Mouse (Mus musculus): ENCODE data around the gene Agpat1. TPM values are rescaled to one million over a fixed set of nuclear protein-coding genes. Genes with fewer than 3 reads are reported as not detected.

Agpat1 gene
- polyA plus RNA-seq, 3 experiments from 2014 or later = 14.5 to 20.8 (median 19.4) TPM

DNA sequence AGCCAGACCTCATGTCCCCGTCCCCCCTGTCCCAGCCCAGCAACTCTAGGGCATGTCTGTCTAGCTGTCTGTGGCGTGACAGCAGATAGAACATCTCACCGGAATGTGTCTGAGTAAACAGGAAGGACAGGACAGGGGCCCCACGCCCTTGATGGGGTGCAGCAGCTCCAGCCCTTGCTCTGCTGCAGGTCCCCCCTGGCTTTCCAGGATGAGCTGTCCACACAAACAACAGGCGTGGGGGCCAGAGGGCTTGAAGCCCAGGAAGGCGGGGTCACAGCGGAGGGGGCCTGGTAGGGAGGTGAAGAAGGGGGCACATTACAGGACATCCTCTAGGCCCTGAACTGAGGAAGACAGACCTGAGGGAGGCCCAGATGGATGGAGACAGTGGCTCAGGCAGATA, 51.1 kb downstream of the Agpat1 start:
- ATAC-seq = no peak

DNA sequence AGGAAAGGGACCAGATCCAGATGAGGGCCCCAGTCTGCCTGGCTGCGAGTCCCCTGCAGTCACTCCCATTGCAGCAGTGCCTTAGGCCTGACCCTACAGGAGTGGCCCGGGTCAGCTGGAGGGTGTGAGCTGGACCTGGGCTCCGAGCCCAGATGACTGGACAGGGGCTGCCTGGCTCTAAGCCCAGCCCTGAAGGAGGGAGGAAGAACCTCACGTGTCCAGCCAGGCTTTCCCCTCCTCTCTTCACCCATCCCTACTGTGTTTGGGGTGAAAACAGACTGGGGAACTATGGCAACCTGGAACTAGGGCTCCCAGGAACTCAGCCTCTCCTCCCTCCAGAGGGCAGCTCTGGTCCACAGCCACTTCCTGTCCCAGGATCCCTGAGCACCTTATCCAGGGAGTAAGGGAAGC, 51.5 kb downstream of the Agpat1 start:
- no peak for ATAC-seq

DNA sequence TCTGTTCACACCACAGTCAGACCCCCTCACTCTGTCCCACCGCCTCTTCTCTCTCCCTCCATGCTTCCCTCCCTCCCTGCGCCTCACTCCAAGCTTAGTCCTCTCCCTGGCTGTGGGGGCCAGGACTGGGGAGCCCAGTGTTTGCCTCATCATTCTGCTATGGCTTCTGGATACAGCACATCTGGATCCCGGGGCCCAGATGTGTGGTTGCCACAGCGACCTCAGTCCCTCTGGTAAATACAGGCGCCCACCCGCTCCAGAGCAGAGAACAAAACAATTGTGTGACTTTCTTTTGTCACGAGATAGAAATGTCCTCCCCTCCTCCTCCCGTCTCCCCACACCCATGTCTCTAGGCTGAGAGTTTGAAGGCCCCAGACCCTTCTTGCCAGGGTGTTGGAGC, 52.6 kb downstream of the Agpat1 start:
- no peak for ATAC-seq

DNA sequence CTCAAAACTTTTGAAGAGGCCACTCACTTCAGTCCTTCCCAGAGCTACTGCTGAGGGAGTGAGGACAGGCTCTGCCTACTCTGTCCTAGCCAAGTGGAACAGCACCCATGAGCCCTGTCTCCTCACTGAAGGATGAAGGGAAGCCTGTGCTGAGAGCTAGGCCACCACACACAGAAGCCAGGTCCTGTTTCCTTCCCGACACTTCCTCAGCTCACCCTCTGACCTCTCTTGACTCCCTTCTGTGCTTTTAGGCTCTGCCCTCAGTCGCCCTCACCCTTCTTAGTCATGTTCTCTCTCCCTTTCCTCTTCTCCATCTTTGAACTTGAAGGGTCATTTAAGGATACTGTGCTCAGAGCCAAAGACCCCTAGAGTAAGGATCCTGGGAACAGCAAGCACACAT, 53.2 kb downstream of the Agpat1 start:
- ATAC-seq = no peak

DNA sequence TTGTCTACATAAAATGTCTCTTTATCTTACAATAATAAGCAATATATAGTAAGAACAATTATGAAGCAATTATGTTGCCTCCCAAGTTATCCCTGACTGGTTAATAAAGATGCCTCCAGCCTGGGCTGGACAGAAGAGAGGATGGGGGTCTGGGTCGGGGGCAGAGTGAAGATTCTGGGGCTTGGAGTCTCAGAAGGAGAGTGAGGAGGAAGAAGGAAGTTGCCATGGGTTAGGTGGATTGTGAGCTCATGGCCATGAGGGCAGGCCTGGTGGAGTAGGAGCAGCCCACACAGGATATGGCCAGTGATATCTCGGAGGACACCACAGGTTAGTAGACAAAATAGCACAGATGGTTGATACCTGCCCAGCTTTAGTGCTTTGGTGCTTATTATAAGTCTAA, 54.1 kb downstream of the Agpat1 start:
- ATAC-seq = no peak

DNA sequence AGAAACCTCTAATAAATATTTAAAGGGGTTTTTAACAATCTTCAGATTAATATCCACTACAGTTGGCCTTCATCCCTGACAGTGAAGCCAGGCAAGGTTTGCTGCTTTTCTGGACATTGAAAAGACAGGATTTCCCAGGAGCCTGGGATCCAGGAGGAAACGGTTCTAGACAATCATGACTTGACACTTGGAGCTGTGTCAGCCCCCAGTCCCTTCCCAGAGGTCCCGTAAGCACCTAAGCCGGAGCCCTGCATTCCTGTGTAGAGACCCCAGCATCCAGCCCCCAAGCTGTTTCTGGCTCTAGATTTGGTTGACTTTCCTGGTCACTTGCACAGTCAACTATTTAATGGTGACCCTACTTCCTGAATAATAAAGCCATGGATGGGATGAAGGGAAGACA, 54.5 kb downstream of the Agpat1 start:
- no peak for ATAC-seq

DNA sequence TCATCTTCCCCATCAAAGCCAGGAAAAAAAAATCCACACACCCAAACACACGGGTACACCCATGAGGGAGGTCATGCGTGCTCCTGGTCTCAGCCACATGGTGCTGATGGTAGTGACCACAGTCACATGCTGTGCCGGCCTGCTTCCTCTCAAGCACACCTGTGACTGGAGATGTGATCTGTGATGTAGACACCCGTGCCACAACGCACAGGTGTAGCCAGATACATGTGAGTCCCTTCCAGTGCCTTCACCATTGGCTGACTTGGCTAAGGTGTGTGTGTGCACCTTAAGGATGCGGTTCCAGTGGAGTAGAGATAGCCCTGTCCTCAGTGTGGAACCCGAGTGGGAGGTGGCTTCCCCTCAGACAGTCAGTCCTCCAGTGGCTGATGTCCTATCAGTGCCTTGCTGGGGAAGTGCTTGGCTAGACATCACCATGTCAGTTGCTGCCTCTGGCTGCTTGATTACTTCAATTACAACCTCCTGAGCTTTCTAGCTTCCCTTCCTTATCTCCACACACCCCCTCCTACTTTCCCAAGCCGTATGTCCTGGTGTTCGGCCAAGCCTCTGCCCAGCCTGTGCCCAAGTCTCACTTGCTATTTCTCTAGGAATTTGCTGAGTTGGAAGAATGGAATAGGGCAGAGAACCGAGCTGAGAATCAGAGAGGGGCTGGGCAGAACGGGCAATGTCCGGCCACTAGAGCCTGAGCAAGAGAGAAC, 55.3 kb downstream of the Agpat1 start:
- no peak for ATAC-seq

DNA sequence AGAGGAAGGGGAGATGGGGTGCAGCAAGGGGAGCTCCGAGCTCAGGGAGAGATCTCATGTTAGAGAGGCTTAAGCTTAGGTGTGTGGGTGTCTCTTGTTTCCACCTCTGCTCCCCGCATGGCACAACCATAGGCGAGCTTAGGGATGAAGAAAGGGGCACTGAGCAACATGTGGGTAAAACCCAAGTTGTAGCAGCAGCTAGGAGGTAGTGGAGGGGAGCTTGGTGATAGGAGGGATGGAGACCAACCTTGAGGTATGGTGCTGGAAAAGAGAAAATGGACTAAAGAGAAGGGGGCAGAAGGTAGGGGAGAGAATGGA, 55.8 kb downstream of the Agpat1 start:
- no peak for ATAC-seq

DNA sequence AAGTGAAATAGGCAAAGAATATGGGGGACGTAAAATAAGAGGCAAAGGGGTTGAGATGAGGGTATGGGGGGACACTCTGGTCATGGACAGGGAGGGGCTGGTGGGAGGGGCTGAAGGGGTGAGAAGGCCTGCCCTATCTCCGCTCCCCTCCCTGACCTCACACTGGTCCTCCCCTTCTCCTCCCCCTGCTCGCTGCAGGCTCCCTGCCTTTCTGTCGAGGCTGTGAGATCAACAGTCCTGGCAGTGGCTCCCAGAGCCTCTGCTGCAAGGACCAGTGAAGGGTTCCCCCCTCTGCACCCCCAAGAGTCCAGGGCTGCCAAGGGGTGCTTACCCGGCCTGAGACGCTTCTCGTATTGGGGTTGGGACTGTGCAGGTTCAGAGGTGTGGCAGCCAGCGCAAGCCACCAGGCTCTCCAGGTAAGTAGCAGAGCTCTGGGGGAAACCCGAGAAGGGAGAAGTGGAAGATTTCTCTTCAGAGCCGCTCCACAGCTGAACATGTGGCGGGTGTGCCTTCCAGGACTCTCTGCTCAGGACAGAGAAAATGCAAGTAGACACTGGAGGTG, 56.3 kb downstream of the Agpat1 start:
- ATAC-seq = no peak

DNA sequence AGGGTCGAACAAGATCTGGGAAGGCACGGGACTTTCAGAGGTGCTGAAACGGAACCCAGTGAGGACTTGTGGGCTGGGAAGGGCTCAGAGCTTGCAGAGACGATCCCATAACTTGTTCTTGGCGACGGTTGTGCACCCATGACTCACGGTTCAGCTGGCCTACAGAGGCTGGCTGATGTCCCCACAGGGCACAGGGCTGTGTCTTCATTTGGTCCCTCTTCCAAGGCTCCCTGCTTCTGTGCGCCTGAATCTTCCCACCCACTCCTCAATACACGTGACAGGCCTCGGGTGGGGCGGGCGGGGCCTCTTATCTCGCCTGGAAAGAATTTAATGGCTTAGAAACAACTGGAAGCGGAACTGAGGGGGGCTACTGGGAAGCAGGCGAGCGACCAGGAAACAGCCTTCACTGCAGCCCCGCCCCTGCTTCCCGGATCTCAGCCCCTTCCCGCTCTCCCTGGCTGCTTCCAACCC, 57.1 kb downstream of the Agpat1 start:
- ATAC-seq = no peak

DNA sequence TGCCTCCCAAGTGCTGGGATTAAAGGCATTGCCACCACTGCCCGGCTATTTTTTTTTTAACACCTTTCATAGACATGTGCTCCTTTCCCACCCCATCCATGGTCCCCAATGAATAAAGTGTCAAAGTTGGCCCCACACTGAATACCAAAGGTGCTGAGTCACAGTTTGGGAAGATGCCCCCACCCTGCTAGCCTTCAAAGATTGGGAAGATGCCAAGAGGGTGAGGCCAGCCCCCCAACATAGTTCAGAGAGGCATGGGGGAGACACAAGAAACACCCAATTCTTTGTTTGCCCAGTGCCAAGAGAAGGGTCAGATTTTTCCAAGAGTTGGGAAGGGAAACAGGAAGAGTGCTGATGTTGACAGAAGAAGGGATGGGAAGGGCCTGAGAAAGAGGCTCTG, 58.4 kb downstream of the Agpat1 start:
- no peak for ATAC-seq

DNA sequence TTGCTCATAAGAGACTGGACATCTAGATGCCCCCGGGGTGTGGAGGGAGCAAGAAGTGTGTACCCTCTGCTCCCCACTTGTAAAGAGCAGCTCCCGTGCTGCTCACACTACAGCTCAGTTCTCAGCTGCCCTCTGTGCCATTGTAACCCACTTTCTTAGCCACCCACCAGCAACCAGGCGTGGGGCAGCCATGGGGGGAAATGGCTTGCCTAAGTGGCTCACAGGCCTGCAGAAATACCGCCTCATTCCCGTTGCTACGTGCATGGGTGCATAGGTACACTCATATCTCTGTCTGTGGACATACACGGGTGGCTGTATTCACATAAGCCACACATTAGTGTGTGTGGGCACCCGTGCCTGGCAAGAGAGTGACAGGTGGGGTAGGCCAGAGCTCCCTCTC, 58.9 kb downstream of the Agpat1 start:
- no peak for ATAC-seq

Other genes starting within 250 kb of the Agpat1 start
- not detected for gene Btnl2, start 249.4 kb upstream of the Agpat1 start, polyA plus RNA-seq (2017; shearing (Covaris generic))
- not detected for gene Btnl1, start 227.1 kb upstream of the Agpat1 start, polyA plus RNA-seq (2017; shearing (Covaris generic))
- 1 to 10 TPM in 1 of 3 experiments, under 1 TPM in 1, not detected in 1; 0.81 to 2.5 TPM for gene BC051142, start 205.4 kb upstream of the Agpat1 start, polyA plus RNA-seq (2017; shearing (Covaris generic))
- not detected for gene Btnl4, start 126.9 kb upstream of the Agpat1 start, polyA plus RNA-seq (2017; shearing (Covaris generic))
- not detected for gene Btnl6, start 86.9 kb upstream of the Agpat1 start, polyA plus RNA-seq (2017; shearing (Covaris generic))
- gene Notch4, start 40.0 kb upstream of the Agpat1 start, polyA plus RNA-seq (2017; shearing (Covaris generic)) = under 1 TPM in 2 of 3 experiments, not detected in 1; 0.62 to 0.72 TPM
- gene Gpsm3, start 14.5 kb upstream of the Agpat1 start, polyA plus RNA-seq (2017; shearing (Covaris generic)) = 100 to 1,000 TPM; 236 to 278 (median 276) TPM
- gene Pbx2, start 13.0 kb upstream of the Agpat1 start, polyA plus RNA-seq (2017; shearing (Covaris generic)) = 10 to 100 TPM in 1 of 3 experiments, 1 to 10 TPM in 2; 4.1 to 11.8 (median 8.8) TPM
- gene Ager, start 6.4 kb upstream of the Agpat1 start, polyA plus RNA-seq (2017; shearing (Covaris generic)) = 1 to 10 TPM in 2 of 3 experiments, under 1 TPM in 1; 0.58 to 3.7 (median 2.3) TPM
- 10 to 100 TPM; 41.2 to 71.2 (median 59.5) TPM for gene Rnf5, start 572 bp upstream of the Agpat1 start, polyA plus RNA-seq (2017; shearing (Covaris generic))
- 1 to 10 TPM; 1.1 to 2.1 (median 1.2) TPM for gene Egfl8, start 11.7 kb downstream of the Agpat1 start, polyA plus RNA-seq (2017; shearing (Covaris generic))
- 10 to 100 TPM; 18.8 to 22.9 (median 20.6) TPM for gene Ppt2, start 24.2 kb downstream of the Agpat1 start, polyA plus RNA-seq (2017; shearing (Covaris generic))
- gene Prrt1, start 25.3 kb downstream of the Agpat1 start, polyA plus RNA-seq (2017; shearing (Covaris generic)) = 1 to 10 TPM in 2 of 3 experiments, under 1 TPM in 1; 0.79 to 4.0 (median 3.7) TPM
- gene Fkbpl, start 40.5 kb downstream of the Agpat1 start, polyA plus RNA-seq (2017; shearing (Covaris generic)) = 1 to 10 TPM; 4.4 to 5.8 (median 5.2) TPM
- gene Atf6b, start 42.9 kb downstream of the Agpat1 start, polyA plus RNA-seq (2017; shearing (Covaris generic)) = 10 to 100 TPM; 19.0 to 21.9 (median 19.3) TPM
- not detected for gene Tnxb, start 66.3 kb downstream of the Agpat1 start, polyA plus RNA-seq (2017; shearing (Covaris generic))
- gene C4b, start 139.6 kb downstream of the Agpat1 start, polyA plus RNA-seq (2017; shearing (Covaris generic)) = under 1 TPM in 1 of 3 experiments, not detected in 2; 0.08 TPM
- not detected for gene Cyp21a1, start 200.3 kb downstream of the Agpat1 start, polyA plus RNA-seq (2017; shearing (Covaris generic))
- gene Stk19, start 232.7 kb downstream of the Agpat1 start, polyA plus RNA-seq (2017; shearing (Covaris generic)) = 10 to 100 TPM; 30.4 to 44.5 (median 37.2) TPM
- 10 to 100 TPM; 23.9 to 29.0 (median 27.1) TPM for gene Dxo, start 232.8 kb downstream of the Agpat1 start, polyA plus RNA-seq (2017; shearing (Covaris generic))
- 10 to 100 TPM; 28.6 to 34.2 (median 33.7) TPM for gene Skiv2l, start 245.9 kb downstream of the Agpat1 start, polyA plus RNA-seq (2017; shearing (Covaris generic))
- 10 to 100 TPM; 40.1 to 65.0 (median 47.0) TPM for gene Nelfe, start 246.1 kb downstream of the Agpat1 start, polyA plus RNA-seq (2017; shearing (Covaris generic))

Data from inflammation-experienced regulatory T-cells, adult 6 months (primary cell).